Mouse (Mus musculus) kidney, adult 2 months (tissue): Measurements from ENCODE around the gene Car14. TPM values are rescaled to one million over a fixed set of nuclear protein-coding genes. Genes with fewer than 3 reads are reported as not detected.
"Not testable (repeated sequence)": the region's sequence is repeated elsewhere in the genome, so short reads cannot be mapped to it uniquely, and the experiment has no call there.

ENCODE experiments used
- DNase-seq: peaks from one replicate; pipeline ENCODE4 v3.0.0; 2021
- H3K27ac ChIP-seq: fragments of 200-500 bp; 2 replicates; pipeline ENCODE4 v1.5.1; 2012; ENCODE audit warnings: low read depth, low read length, control low read depth, inconsistent platforms; ENCODE audit not compliant: insufficient read depth
- H3K27me3 ChIP-seq: fragments of 200-500 bp; replicated peaks from 2 replicates; pipeline ENCODE4 v1.6.1; 2012; ENCODE audit warnings: mild to moderate bottlenecking, moderate library complexity, low read length, inconsistent platforms; ENCODE audit not compliant: control insufficient read depth, insufficient read depth
- H3K36me3 ChIP-seq: fragments of 200-500 bp; 2 replicates; pipeline ENCODE4 v1.6.1; 2012; ENCODE audit warnings: mild to moderate bottlenecking, moderate library complexity, low read length, inconsistent platforms; ENCODE audit not compliant: control insufficient read depth, insufficient read depth
- H3K4me1 ChIP-seq: fragments of 200-500 bp; 2 replicates; pipeline ENCODE4 v1.6.1; 2011; ENCODE audit warnings: low read length; ENCODE audit not compliant: control insufficient read depth, insufficient read depth
- H3K4me3 ChIP-seq: fragments of 200-500 bp; 2 replicates; pipeline ENCODE4 v1.5.1; 2011; ENCODE audit warnings: mild to moderate bottlenecking, low read depth, low read length, control low read depth; ENCODE audit not compliant: insufficient read depth
- CTCF ChIP-seq: fragments of 200-500 bp; conservative IDR thresholded peaks from 2 replicates; pipeline ENCODE4 v1.5.1; 2011; ENCODE audit warnings: low read depth, mild to moderate bottlenecking, control low read depth, low read length, moderate library complexity, mixed read lengths; ENCODE audit not compliant: insufficient read depth, insufficient read length
- POLR2A ChIP-seq: fragments of 200-500 bp; IDR thresholded peaks from one replicate; pipeline ENCODE4 v1.6.1; 2011; ENCODE audit warnings: low read depth, low read length, control low read depth
- WGBS: fragments of 180-500 bp; shearing (Covaris S2); methylation state at CpG from one replicate; pipeline ENCODE4 v1.1.7; 2018; 5-methylcytosine and 5-hydroxymethylcytosine counted together
- polyA plus RNA-seq: library from polyadenylated mRNA; depleted of rRNA; stranded (reverse); fragments of >200 nt; gene quantifications from 2 replicates; pipeline ENCODE4 v1.2.3, GENCODE M21; 2012; rRNA removed

Car14 gene
- polyA plus RNA-seq, result 206 TPM in 2 replicates

DNA sequence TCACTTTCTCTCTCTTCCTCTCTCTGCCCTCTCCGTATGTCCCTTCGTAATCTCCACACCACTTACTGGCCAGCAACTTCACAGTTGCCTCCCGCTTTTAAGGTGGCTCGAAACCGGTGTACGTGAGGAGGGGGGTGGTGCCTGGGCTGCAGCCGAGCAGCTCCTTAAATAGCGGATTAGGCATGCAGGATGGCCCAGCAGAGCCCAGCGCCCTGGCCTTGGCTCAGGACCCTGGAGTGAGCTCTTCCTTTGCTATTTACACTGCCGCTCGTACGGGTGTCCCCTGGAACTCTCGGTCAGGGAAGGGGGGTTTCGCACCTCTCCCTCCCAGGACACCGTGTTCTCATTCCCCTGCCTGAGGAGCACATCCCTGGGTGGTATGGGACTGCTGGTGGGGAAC is at the start of gene Car14:
Gene Car14 (minus strand): TSS at position 124 of the 400 bp plus-strand sequence.
- peak; percentile 68 for DNase-seq
- TF ChIP-seq CTCF (no peak), POLR2A (peak; percentile 15)
- Histone ChIP-seq H3K27me3 (no peaks in the 10 kb centered on the region), H3K36me3 (no peaks in the 10 kb centered on the region), H3K4me1 (peaks cover 20% of the 10 kb centered on the region), H3K4me3 (peak within 1 kb of the TSS; percentile 46), H3K27ac (peak within 1 kb of the TSS; percentile 97)
- 5% methylated on average over 15 of the region's 15 CpGs for WGBS

DNA sequence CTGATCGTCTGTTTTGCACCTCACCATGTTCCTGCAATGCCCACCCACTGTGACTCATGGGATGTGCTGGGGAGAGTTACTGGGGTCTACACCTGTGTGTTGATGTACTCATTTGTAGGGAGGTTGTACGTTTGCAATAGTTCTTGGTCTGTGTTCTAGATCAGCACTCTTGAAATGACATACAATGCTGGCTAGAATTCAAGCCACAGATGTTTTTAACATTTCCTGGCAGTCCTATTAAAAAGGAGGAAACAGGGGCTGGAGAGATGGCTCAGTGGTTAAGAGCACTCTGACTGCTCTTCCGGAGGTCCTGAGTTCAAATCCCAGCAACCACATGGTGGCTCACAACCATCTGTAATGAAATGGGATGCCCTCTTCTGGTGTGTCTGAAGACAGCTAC is 49.0 kb upstream of the Car14 start:
- Histone ChIP-seq H3K27ac (no peak overlapping the region), H3K36me3 (no peaks in the 10 kb centered on the region), H3K27me3 (no peaks in the 10 kb centered on the region), H3K4me3 (no peak overlapping the region), H3K4me1 (no peaks in the 10 kb centered on the region)
- 76% methylated on average over 3 of the region's 3 CpGs for WGBS
- DNase-seq, result no peak
- TF ChIP-seq CTCF, result no peak
- TF ChIP-seq POLR2A, result no peak

DNA sequence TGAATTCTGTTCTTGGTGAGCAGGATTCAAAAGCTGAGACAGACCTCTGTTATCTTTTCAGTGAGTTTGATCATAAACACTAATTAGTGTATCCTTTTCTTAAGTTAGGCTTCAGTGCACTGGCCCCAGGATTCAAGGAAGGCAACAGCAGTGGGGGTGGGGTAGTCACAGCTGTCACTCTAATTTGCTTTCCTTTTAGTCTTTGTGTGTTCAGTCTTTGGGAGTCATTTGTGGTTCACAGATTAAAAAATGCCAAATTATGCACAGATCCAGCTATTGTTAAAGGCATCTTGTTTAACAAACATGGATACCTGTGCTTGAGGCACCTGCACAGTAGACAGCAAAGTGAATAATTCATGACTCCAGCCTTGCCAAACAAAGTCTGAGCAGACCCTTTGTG is 48.5 kb upstream of the Car14 start:
- Histone ChIP-seq H3K4me1 (no peaks in the 10 kb centered on the region), H3K27me3 (no peaks in the 10 kb centered on the region), H3K36me3 (no peaks in the 10 kb centered on the region), H3K27ac (no peak overlapping the region), H3K4me3 (no peak overlapping the region)
- no peak for TF ChIP-seq POLR2A
- TF ChIP-seq CTCF, result no peak
- DNase-seq, result no peak

DNA sequence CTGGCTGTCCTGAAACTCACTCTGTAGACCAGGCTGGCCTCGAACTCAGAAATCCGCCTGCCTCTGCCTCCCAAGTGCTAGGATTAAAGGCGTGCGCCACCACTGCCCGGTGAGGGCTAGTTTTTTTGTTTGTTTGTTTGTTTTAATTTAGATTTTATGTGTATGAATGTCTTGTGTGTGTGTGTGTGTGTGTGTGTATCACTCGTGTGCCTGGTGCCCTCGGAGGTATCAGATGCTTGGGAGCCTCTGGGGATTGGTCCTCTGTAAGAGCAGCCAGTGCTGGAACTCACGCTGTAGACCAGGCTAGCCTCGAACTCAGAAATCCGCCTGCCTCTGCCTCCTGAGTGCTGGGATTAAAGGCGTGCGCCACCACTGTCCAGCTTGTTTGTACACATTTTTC is 47.1 kb upstream of the Car14 start:
- Histone ChIP-seq H3K4me3 (peak overlapping the region; percentile 63), H3K27ac (peak overlapping the region; percentile 95)
- not testable (repeated sequence) for H3K27me3 ChIP-seq, H3K4me1 ChIP-seq, DNase-seq, H3K36me3 ChIP-seq
- 71% methylated on average over 12 of the region's 12 CpGs for WGBS

DNA sequence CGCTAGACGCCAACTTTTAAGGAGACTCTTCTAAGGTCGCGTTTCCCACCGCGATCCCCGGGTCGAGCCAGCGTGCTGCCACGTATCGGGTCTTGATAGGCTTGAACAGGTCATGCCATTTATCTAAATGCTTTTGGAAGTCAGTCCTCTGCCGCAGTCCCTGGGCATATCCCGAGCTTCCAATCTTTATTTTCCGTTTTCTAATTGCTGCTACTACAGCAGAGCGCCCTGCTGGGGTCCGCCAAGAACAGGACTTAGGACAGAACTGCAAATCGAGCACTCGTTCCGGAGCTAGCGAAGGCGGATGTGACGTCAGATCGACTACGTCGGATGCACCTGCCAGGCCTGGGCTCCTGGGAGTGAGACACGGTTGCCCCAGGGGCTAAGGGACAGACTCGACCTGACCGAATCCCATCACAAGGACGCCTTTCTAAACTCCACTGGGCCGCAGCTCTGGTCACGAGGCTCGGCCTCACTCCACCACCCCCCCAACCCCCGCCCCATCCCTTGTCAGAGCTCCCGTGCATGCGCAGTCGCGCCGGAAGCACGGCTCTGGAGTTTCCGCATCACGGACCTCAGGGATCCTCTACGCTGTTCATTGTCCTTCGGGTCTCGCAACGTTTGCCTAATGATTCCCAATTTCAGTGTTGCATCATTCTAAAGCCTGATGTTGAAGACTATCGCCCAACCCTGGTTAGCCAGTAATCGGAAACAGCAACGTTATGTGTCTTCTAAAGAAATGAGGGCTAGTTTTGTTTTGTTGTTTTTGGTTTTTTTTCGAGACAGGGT is 46.5 kb upstream of the Car14 start:
- H3K4me3 ChIP-seq, result peak overlapping the region; percentile 63
- H3K4me1 ChIP-seq, result no peaks in the 10 kb centered on the region
- H3K27ac ChIP-seq, result peak overlapping the region; percentile 95
- no peaks in the 10 kb centered on the region for H3K27me3 ChIP-seq
- no peaks in the 10 kb centered on the region; the same call in 1 of the 2 replicates for H3K36me3 ChIP-seq
- under 1% methylated on average over 49 of the region's 49 CpGs for WGBS
- DNase-seq, result peak; percentile 96
- no peak for TF ChIP-seq CTCF
- no peak for TF ChIP-seq POLR2A

DNA sequence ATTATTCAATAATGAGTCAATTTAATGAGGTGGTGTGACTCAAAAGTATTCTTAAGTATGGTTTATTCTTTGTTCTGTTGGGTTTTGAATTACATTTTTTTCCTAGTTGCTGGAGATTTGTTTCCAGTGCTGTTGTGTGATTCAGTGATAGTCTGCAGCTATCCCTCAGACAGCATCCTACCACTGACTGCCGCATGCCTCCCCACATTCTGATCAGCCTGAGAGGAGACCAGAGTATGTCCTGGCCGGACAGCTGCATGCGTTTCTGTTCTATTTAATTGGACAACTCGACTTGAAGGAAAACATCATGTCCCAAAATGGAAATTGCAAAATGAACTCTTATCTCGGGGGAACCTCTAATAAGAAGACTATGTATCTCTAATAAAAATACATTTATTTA is 43.8 kb upstream of the Car14 start:
- 89% methylated on average over 5 of the region's 5 CpGs for WGBS
- no peak for TF ChIP-seq CTCF
- no peak for TF ChIP-seq POLR2A

DNA sequence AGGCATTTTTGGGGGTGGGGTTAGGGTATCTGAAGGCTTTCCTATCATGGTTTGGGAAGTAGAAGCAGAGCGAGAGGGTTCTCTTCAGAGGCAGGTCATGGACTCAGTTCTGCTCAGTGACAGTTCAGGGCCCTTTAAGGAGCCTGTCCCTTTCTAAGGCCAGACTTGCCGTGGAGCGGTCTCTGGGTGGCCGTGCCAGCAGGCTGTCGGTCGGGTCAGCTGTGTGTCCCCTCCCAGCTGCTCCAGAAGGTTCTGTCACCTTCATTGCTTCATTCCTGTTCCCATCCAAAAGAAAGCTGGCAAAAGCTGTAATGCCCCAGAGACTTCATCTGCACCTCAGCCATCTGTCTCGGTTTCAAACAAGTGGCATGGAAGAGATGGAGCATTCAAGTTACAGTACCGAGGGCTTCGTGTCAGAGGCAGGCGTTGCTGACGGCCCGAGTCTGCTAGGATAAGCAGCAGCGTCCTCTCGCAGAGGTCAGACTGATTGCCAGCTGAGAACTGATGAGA is 41.3 kb upstream of the Car14 start:
- 88% methylated on average over 14 of the region's 14 CpGs for WGBS
- no peak for DNase-seq
- H3K4me1 ChIP-seq, result peaks cover 4% of the 10 kb centered on the region
- no peak overlapping the region for H3K4me3 ChIP-seq
- no peak for TF ChIP-seq POLR2A
- no peak for TF ChIP-seq CTCF
- H3K27ac ChIP-seq, result no peak overlapping the region
- no peaks in the 10 kb centered on the region for H3K27me3 ChIP-seq
- H3K36me3 ChIP-seq, result no peaks in the 10 kb centered on the region; the same call in 1 of the 2 replicates

More for the DNA sequence above, 43.8 kb upstream of the Car14 start:
- DNase-seq, result no peak
- H3K27ac ChIP-seq, result no peak overlapping the region
- H3K4me1 ChIP-seq, result no peaks in the 10 kb centered on the region
- H3K4me3 ChIP-seq, result no peak overlapping the region
- no peaks in the 10 kb centered on the region for H3K27me3 ChIP-seq
- H3K36me3 ChIP-seq, result no peaks in the 10 kb centered on the region; the same call in 1 of the 2 replicates

DNA sequence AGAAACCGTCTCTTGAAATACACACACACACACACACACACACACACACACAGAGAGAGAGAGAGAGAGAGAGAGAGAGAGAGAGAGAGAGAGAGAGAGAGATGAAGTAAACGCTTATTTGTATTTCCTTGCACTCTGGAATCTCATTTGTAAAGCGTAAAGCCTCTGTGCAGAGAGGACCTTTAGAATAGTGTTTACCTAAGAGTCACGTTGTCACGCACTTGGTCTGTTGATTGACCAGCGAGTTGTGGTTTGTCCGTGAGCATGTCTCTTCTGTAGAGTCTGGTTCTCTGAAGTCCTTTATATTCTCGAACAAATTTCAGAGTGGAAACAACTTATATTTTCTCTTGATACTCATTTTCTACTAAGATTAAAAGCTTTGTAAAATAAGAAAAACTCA is 40.3 kb upstream of the Car14 start:
- peaks cover 4% of the 10 kb centered on the region for H3K4me1 ChIP-seq
- no peak for DNase-seq
- no peak overlapping the region for H3K27ac ChIP-seq
- no peak for TF ChIP-seq POLR2A
- no peak for TF ChIP-seq CTCF
- H3K36me3 ChIP-seq, result no peaks in the 10 kb centered on the region; the same call in 1 of the 2 replicates
- H3K27me3 ChIP-seq, result no peaks in the 10 kb centered on the region
- no peak overlapping the region for H3K4me3 ChIP-seq
- 85% methylated on average over 8 of the region's 8 CpGs for WGBS
